ENCODE assay signal across 27 mouse cellular contexts in genomic region chr7:46529930-46530329, GRCm38 (mm10).
DNase-seq lines count a peak whose midpoint lies in the region; ATAC-seq and TF ChIP-seq lines count a peak whose summit lies in the region.
"Had no signal": no experiment of that assay in that cellular context is flagged by ENCODE, and none has a peak within 500 bp of the region (broad histone marks: within the 10 kb centered on the region; RNA-seq: fewer than 3 reads in every experiment).

No protein-coding gene starts in this region.

- no peak overlapping the region for H3K9ac ChIP-seq in forebrain, embryonic 13.5 days
- H3K9ac ChIP-seq in forebrain, embryonic 12.5 days, result no peak overlapping the region
- H3K9ac ChIP-seq in midbrain, embryonic 11.5 days (ENCODE audit: low read length), result no peak overlapping the region
- no peak overlapping the region for H3K9ac ChIP-seq in forebrain, postnatal 0 days
- H3K9ac ChIP-seq: embryonic facial prominence, embryonic 13.5 days; kidney, embryonic 15.5 days; limb, embryonic 13.5 days; liver, embryonic 12.5 days; stomach, embryonic 15.5 days had no signal

- 0 out of 2 replicates have a peak, but pooled peaks have one; percentile 11 for TF ChIP-seq CTCF in forebrain, postnatal 0 days (IDR thresholded peaks at IDR 0.05; ENCODE audit: low read depth)

- peaks cover 21% of the 10 kb centered on the region for H3K4me1 ChIP-seq in forebrain, embryonic 13.5 days
- H3K4me1 ChIP-seq in forebrain, embryonic 12.5 days, result peaks cover 8% of the 10 kb centered on the region; the same call in 1 of the 2 replicates
- H3K4me1 ChIP-seq in midbrain, embryonic 11.5 days (ENCODE audit: control insufficient read depth, insufficient read depth, low read length), result no peaks in the 10 kb centered on the region
- peaks cover 11% of the 10 kb centered on the region for H3K4me1 ChIP-seq in midbrain, embryonic 10.5 days
- no peaks in the 10 kb centered on the region for H3K4me1 ChIP-seq in forebrain, postnatal 0 days (ENCODE audit: insufficient read depth)
- H3K4me1 ChIP-seq in heart, embryonic 10.5 days, result peaks cover 10% of the 10 kb centered on the region; the same call in 1 of the 2 replicates
- H3K4me1 ChIP-seq: embryonic facial prominence, embryonic 13.5 days; kidney, embryonic 15.5 days; stomach, embryonic 15.5 days had no signal

- H3K4me3 ChIP-seq in forebrain, embryonic 13.5 days, result no peak overlapping the region
- no peak overlapping the region for H3K4me3 ChIP-seq in forebrain, embryonic 12.5 days (replicated peaks)
- no peak overlapping the region for H3K4me3 ChIP-seq in midbrain, embryonic 11.5 days (ENCODE audit: low read depth, low read length)
- no peak overlapping the region for H3K4me3 ChIP-seq in midbrain, embryonic 10.5 days
- H3K4me3 ChIP-seq in forebrain, postnatal 0 days (ENCODE audit: low read depth, low read length), result no peak overlapping the region
- no peak overlapping the region for H3K4me3 ChIP-seq in heart, embryonic 10.5 days
- H3K4me3 ChIP-seq: embryonic facial prominence, embryonic 13.5 days; erythroblast, embryonic 14.5 days; gastrocnemius, adult 2 months; kidney, embryonic 15.5 days; limb, embryonic 13.5 days; liver, embryonic 12.5 days; stomach, embryonic 15.5 days had no signal

- H3K36me3 ChIP-seq in forebrain, embryonic 13.5 days (ENCODE audit: poor library complexity, severe bottlenecking), result no peaks in the 10 kb centered on the region
- H3K36me3 ChIP-seq in forebrain, embryonic 12.5 days (replicated peaks), result no peaks in the 10 kb centered on the region
- no peaks in the 10 kb centered on the region for H3K36me3 ChIP-seq in midbrain, embryonic 11.5 days (ENCODE audit: control insufficient read depth, insufficient read depth, low read length)
- H3K36me3 ChIP-seq in midbrain, embryonic 10.5 days, result no peaks in the 10 kb centered on the region
- no peaks in the 10 kb centered on the region for H3K36me3 ChIP-seq in forebrain, postnatal 0 days (ENCODE audit: insufficient read depth)
- H3K36me3 ChIP-seq in heart, embryonic 10.5 days, result no peaks in the 10 kb centered on the region
- H3K36me3 ChIP-seq: embryonic facial prominence, embryonic 13.5 days; kidney, embryonic 15.5 days; limb, embryonic 13.5 days; liver, embryonic 12.5 days; stomach, embryonic 15.5 days had no signal

- no peaks in the 10 kb centered on the region for H3K9me3 ChIP-seq in forebrain, embryonic 13.5 days (replicated peaks)
- no peaks in the 10 kb centered on the region for H3K9me3 ChIP-seq in forebrain, embryonic 12.5 days
- H3K9me3 ChIP-seq in midbrain, embryonic 11.5 days (ENCODE audit: control insufficient read depth, low read length), result no peaks in the 10 kb centered on the region
- H3K9me3 ChIP-seq in midbrain, embryonic 10.5 days (replicated peaks), result no peaks in the 10 kb centered on the region
- H3K9me3 ChIP-seq in forebrain, postnatal 0 days (ENCODE audit: low read length), result no peaks in the 10 kb centered on the region
- no peaks in the 10 kb centered on the region for H3K9me3 ChIP-seq in heart, embryonic 10.5 days
- H3K9me3 ChIP-seq: embryonic facial prominence, embryonic 13.5 days; kidney, embryonic 15.5 days; limb, embryonic 13.5 days; liver, embryonic 12.5 days; stomach, embryonic 15.5 days had no signal

- DNase-seq in midbrain, embryonic 11.5 days (ENCODE audit: low spot score, missing footprints), result peak; percentile 70
- DNase-seq in midbrain, embryonic 10.5 days (ENCODE audit: low spot score), result no peak
- DNase-seq in forebrain, postnatal 0 days, result no peak
- DNase-seq in cerebellum, postnatal 25 days, result no peak
- DNase-seq in heart, embryonic 10.5 days (ENCODE audit: low spot score), result no peak
- DNase-seq: adrenal gland, postnatal 36 days; cerebellum, adult 18-20 months; cerebellum, postnatal 36 days; embryo, embryonic 11 days; gastrocnemius, adult 2 months; kidney, adult 11 months; kidney, postnatal 36 days; lung, adult 18-20 months; lung, postnatal 10 days; right cerebral cortex, adult 18-20 months; right cerebral cortex, postnatal 4 days; thymus, postnatal 25 days had no signal

- 59% methylated on average over 8 of the region's 8 CpGs for WGBS in forebrain, embryonic 13.5 days
- WGBS in forebrain, embryonic 12.5 days, result 57% methylated on average over 8 of the region's 8 CpGs
- WGBS in midbrain, embryonic 11.5 days, result 57% methylated on average over 8 of the region's 8 CpGs
- 59% methylated on average over 8 of the region's 8 CpGs for WGBS in midbrain, embryonic 10.5 days
- WGBS in forebrain, postnatal 0 days, result 59% methylated on average over 8 of the region's 8 CpGs
- WGBS in heart, embryonic 10.5 days, result 50% methylated on average over 8 of the region's 8 CpGs

- peak overlapping the region; percentile 35; the same call in 1 of the 2 replicates for H3K27ac ChIP-seq in forebrain, embryonic 13.5 days
- no peak overlapping the region for H3K27ac ChIP-seq in forebrain, embryonic 12.5 days
- no peak overlapping the region for H3K27ac ChIP-seq in midbrain, embryonic 11.5 days (ENCODE audit: low read depth, low read length)
- no peak overlapping the region for H3K27ac ChIP-seq in midbrain, embryonic 10.5 days (replicated peaks)
- 0 out of 2 replicates have a peak overlapping the region, but pooled peaks have one; percentile 15 for H3K27ac ChIP-seq in forebrain, postnatal 0 days (ENCODE audit: low read depth, low read length)
- no peak overlapping the region for H3K27ac ChIP-seq in heart, embryonic 10.5 days
- H3K27ac ChIP-seq: embryonic facial prominence, embryonic 13.5 days; gastrocnemius, adult 2 months; kidney, embryonic 15.5 days; limb, embryonic 13.5 days; liver, embryonic 12.5 days; stomach, embryonic 15.5 days had no signal

- no peak for ATAC-seq in forebrain, embryonic 13.5 days
- ATAC-seq in forebrain, embryonic 12.5 days (ENCODE audit: low FRiP score), result no peak
- no peak for ATAC-seq in midbrain, embryonic 11.5 days (ENCODE audit: low FRiP score)
- peak; percentile 37 for ATAC-seq in forebrain, postnatal 0 days
- ATAC-seq in monocyte, adult 5-6 weeks (replicated peaks; ENCODE audit: insufficient number of reproducible peaks, low FRiP score, low TSS enrichment, poor library complexity, severe bottlenecking), result 0 out of 2 replicates have a peak, but pooled peaks have one; percentile 32
- ATAC-seq: liver, embryonic 12.5 days had no signal

- no peaks in the 10 kb centered on the region for H3K27me3 ChIP-seq in forebrain, embryonic 13.5 days
- H3K27me3 ChIP-seq in forebrain, embryonic 12.5 days, result no peaks in the 10 kb centered on the region
- no peaks in the 10 kb centered on the region for H3K27me3 ChIP-seq in midbrain, embryonic 11.5 days (ENCODE audit: control insufficient read depth, insufficient read depth, low read length)
- H3K27me3 ChIP-seq in midbrain, embryonic 10.5 days (ENCODE audit: low read depth, poor library complexity, severe bottlenecking), result no peaks in the 10 kb centered on the region
- H3K27me3 ChIP-seq in forebrain, postnatal 0 days (ENCODE audit: insufficient read depth, low read length), result no peaks in the 10 kb centered on the region
- peaks cover 11% of the 10 kb centered on the region for H3K27me3 ChIP-seq in heart, embryonic 10.5 days (ENCODE audit: insufficient read depth, poor library complexity, severe bottlenecking)
- H3K27me3 ChIP-seq: embryonic facial prominence, embryonic 13.5 days; kidney, embryonic 15.5 days; limb, embryonic 13.5 days; liver, embryonic 12.5 days; stomach, embryonic 15.5 days had no signal

- H3K4me2 ChIP-seq in forebrain, embryonic 13.5 days, result no peak overlapping the region
- no peak overlapping the region for H3K4me2 ChIP-seq in forebrain, embryonic 12.5 days
- no peak overlapping the region for H3K4me2 ChIP-seq in midbrain, embryonic 11.5 days
- H3K4me2 ChIP-seq in forebrain, postnatal 0 days (ENCODE audit: low read depth), result no peak overlapping the region
- H3K4me2 ChIP-seq: embryonic facial prominence, embryonic 13.5 days; heart, embryonic 11.5 days; kidney, embryonic 15.5 days; limb, embryonic 13.5 days; liver, embryonic 12.5 days; stomach, embryonic 15.5 days had no signal

Comparison
In these comparisons a context has a peak if more than half of its experiments do, and no peak if none do; other contexts are left out.
1. ATAC-seq: peak in forebrain, postnatal 0 days (single experiment) and monocyte, adult 5-6 weeks (single experiment); none in forebrain, embryonic 13.5 days (single experiment), forebrain, embryonic 12.5 days (single experiment) and midbrain, embryonic 11.5 days (single experiment).
2. H3K27ac ChIP-seq: peak in forebrain, embryonic 13.5 days (single experiment) and forebrain, postnatal 0 days (single experiment); none in forebrain, embryonic 12.5 days (single experiment), midbrain, embryonic 11.5 days (single experiment), midbrain, embryonic 10.5 days (single experiment) and heart, embryonic 10.5 days (single experiment).